Mouse (Mus musculus): Measurements from ENCODE around the gene Gm17359.

Gene Gm17359

GRCm38 (mm10) chr3:79349311-79349710, 12.8 kb downstream of the Gm17359 start:
- no peak for DNase-seq (ENCODE audit: low spot score)

DNA sequence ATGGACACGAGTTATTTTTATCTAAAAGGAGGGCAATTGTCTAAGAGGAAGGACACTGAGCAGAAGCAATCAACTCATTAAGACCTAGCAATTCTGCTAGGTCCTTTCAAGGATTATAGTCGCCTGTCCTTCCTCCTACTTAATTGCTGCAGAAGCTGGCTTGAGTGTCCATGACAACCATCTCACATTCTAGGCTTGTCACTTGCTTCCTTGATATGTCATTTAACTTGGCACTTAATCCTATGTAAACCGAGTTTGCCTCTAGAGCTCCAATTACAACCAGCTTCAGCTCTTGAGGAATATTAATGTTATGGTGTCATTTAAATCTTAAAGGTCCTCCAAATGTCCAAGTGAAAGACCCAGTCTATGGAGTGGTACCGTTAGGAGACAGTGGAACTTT, 22.3 kb downstream of the Gm17359 start:
- no peak for DNase-seq (ENCODE audit: low spot score)

DNA sequence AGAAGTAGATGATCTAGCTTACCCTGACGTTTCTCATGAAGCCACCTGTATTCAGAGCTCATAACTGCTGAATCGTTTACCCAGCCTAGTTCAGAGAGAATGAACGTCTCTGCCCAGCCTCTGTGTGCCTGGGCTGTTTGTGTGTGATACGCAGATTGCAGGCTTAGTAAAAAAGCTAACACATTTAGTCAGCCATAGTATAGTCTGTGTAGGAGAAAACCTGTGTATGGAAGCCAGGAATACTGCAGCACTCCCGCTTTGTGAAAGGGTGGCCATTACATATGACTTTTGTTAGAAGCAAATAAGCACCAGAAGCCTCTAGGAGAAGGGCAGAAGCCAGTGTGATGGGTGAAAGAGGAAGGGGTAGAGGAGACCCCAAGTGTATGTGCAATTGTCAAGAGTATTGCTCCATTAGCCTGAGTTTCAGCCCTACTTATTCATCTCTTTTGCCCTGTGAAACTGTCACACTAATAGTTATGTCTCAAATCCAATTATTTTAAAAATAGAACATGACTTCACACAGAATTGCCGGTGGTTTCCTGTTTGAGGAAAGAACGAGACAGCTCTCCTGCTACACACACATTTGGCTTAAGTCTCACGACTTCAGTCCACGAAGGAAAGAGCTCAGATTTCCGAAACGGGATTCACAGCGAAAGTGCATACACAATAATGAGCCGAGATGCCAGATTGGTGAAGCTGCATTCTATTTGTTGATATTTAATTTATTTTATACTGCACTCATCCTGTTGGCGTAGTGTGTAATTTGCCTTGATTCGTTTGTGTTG, 24.0 kb downstream of the Gm17359 start:
- DNase-seq (ENCODE audit: low spot score): no peak

- peak; percentile 19 for DNase-seq (ENCODE audit: low spot score)
Measured at GRCm38 (mm10) chr3:79366098-79366497, 29.6 kb downstream of the Gm17359 start.

GRCm38 (mm10) chr3:79368306-79368705, 31.8 kb downstream of the Gm17359 start:
- no peak for DNase-seq (ENCODE audit: low spot score)

GRCm38 (mm10) chr3:79370385-79370929, 34.0 kb downstream of the Gm17359 start:
- no peak for DNase-seq (ENCODE audit: low spot score)

DNA sequence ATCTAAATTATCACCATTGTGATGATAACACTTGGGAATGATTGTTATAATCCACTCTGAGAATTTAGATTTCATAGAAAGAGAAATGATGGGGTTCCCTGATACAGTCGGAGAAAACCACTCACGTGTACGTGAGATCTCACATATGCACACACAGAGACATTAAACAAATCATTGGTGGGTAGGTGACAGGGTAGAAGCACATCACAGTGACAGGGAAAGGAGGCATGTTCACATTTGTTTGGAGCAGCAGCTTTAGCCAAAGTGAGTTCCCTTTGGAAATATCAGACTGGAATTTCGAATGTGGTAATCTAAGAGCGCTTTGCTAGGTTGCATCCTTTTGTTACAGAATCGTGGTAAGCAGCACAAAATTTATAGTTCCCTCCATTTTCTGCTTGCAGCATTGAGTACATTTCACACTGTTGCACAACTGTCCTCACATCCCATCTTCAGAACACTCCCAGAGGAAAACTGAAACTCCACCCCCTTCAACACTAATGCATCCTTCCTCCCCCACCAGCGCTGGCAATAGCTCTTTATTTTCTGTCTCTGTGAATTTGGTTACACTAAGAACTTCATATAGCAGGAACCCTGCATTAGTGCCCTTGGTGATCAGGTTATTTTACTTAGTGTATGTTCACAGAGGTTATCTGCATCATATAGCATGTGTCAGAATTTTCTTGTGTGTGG, 35.2 kb downstream of the Gm17359 start:
- DNase-seq (ENCODE audit: low spot score): no peak

DNA sequence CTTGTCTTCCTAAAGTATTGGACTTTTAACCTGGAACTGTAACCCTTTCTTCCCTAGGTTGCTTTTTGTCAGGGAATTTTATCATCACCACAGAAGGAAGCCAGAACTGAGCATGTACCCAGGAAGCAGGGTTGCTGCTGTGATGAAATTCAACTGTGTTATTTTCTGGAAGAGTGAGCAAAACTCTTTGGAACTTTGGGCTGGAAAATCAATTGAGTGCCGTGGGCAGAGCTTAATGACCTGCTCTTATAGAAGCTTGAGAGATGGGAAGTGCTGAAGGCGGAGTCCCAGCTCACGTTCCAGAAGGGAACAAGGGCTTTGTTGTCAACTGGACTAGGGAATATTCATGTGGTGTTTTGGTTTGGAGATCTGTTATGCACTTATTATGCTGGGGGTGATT, 37.5 kb downstream of the Gm17359 start:
- DNase-seq (ENCODE audit: low spot score): no peak

GRCm38 (mm10) chr3:79378086-79378485, 41.6 kb downstream of the Gm17359 start:
- DNase-seq (ENCODE audit: low spot score): no peak

- DNase-seq (ENCODE audit: low spot score): no peak
Measured at GRCm38 (mm10) chr3:79379255-79379836, 42.9 kb downstream of the Gm17359 start.

- no peak for DNase-seq (ENCODE audit: low spot score)
Measured at GRCm38 (mm10) chr3:79379873-79380595, 43.6 kb downstream of the Gm17359 start.

DNA sequence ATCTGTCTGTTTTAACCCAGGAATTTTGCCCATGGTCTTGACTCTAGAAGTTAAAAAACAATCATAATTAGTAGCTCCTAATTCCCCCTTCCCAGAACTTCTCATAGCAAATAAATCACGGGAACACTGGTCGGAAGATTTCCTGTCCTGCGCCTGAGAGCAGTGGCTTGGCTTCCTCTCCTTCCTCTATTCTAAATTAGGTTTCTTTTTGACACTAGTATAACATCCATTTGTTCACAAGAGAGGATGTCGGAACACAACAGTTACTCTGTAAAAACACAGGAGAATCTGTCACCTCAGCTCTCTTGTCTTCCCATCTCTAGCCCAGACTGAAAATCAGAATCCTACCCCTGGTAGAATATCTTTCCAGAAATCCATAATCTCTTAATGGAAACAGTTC, 44.9 kb downstream of the Gm17359 start:
- DNase-seq (ENCODE audit: low spot score): no peak

DNA sequence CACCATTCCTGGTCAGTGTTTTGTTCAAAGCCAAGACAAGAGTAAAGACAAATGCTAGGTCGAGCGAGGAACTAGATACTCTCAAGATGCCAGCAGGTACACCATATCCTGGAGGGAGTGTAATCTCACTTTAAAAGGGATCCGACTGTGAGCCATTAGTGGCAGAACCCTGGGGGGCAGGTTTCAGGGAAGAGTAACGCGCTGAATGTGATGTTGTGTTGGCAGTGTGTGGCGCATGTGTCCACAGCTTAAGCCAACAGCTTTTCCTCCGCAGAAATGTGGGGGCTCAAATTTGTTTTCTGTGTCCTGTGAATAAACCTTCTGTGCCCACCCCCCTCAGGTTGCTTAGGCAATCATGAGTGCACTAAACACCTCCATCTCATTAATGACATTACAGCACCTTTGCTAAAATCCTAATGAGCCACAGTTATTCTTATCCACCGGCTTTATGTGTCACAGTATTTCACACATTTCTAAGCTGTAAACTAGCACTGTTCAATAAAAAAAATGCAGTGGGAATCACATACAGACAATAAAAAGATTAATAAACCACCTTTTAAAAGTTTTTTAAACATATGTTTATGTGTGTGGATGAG, 49.1 kb downstream of the Gm17359 start:
- no peak for DNase-seq (ENCODE audit: low spot score)

DNA sequence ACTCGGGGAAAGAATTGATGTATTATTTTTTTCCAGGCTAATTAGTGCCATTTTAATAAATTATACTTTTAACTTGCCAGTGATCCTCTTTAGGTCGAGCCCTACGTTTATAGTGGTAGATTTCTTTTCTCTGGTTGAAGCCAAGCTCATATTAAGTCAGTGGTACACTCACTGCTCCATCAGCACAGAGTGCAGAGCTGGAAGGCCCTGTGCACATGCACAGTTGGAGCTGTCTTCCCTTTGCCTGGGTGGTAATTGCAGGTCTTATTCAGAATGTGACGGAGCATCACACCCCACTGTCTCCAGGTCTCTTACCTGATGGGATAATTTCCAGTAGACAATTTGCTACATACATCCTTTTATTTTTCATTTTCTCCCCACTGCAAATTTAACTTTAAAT, 52.6 kb downstream of the Gm17359 start:
- DNase-seq (ENCODE audit: low spot score): no peak

DNA sequence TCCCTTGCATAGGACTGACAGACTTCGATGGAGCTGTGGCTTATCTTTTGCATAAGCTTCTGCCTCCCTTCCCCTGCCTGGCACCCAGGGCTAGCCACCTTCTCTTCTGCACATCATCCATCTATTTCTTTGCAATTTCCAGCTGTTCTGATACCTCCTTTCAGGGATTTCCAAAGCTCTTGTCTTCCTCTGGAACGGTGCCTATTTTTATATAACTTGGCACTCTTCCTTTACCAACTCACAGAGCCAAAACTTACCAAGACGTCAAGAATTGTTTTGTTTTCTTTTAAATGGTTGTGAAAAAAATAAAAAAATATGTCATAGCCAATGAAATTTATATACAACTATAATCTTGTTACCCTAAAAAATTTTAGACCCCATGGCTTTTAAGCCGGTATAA, 64.1 kb downstream of the Gm17359 start:
- no peak for DNase-seq (ENCODE audit: low spot score)

DNA sequence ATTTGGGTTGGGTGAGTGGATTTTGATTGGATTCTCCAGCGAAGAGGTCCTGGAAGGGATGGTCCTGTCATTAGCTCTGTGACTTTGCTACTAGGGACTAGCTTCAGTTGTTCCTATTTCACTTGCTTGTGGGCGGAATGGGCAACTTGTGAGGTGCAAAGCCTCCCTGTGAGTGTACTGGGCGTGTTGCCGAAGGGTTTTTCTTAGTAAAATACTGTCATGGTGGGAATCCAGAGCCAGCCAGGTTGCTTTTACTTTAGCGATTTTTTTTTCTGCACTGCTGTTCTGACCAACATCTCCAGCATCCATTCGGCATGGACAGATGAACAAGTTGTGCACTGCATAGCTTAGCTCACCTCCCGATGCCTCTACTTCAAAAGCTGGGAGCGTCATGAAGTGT, 65.6 kb downstream of the Gm17359 start:
- peak; percentile 31 for DNase-seq (ENCODE audit: low spot score)

GRCm38 (mm10) chr3:79408546-79408945, 72.1 kb downstream of the Gm17359 start:
- no peak for DNase-seq (ENCODE audit: low spot score)

DNA sequence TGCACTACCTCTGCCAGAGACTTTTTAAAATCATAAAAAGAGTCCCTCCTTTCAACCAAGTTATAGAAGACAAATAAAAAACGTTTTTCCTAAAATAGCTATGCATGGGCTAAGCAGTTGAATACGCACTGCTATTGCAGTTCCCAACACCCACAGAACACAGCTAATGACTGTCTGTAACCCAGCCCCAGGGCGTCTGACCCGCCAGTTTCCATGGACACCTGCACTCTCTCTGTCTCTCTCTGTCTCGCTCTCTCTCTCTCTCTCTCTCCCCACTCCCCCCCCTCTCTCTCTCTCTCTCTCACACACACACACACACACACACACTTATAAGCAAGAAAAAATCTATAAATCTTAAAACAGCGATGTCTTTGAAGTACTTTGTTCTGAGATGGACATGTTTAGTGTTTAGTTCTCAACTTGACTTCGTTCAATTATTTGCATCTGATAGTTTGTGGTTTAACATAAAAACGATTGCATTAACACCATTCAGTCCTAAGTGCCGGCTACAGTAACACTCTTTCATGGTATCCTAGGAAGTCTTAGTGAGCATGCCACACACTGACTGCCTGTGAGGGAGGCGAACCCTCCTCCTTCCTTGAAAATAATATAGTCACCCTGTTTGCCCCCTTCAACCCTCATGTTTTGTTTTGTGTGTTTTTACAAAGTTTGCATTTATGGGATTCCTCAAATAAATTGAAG, 73.6 kb downstream of the Gm17359 start:
- no peak for DNase-seq (ENCODE audit: low spot score)

GRCm38 (mm10) chr3:79410629-79410995, 74.2 kb downstream of the Gm17359 start:
- no peak for DNase-seq (ENCODE audit: low spot score)

DNA sequence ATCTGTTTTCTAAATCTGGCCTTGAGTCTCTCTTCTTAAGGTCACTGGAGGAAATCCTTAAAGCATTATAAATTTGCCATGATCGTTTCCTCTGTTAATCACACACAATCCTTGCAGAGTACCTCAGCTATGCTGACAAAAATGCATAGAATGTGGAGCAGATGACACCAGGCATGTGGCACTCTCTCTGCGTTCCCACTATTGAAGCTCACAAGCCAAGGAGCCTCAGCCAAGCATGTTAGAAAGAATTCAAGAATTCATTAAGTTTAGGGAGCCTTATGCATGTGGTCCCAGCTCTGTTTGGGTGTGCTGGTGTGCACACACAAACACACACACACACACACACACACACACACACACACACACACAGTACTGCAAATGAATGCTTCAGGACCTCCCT, 75.2 kb downstream of the Gm17359 start:
- no peak for DNase-seq (ENCODE audit: low spot score)

DNA sequence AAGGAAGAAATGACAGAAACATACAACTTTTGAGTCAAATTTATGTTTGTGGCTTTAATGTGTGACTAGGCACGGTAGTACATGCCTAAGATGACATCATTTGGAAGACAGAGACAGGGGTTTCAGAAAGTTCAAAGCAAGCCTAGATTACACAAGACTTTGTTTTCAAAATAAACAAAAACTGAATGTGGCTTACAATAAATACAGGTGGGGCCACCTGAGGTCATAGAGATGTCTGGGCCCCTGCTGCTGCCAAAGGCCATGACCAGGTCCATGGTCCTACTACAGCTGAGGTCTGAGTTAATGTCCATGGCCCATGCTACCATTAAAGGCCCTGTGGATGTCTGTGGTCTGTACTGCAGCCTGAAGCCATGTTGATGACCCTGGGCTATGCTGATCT, 77.0 kb downstream of the Gm17359 start:
- DNase-seq (ENCODE audit: low spot score): no peak

Measured in left cerebral cortex, adult 11 months (tissue).